Mouse (Mus musculus): ENCODE results near the gene Myadm. TPM values are rescaled to one million over a fixed set of nuclear protein-coding genes. Genes with fewer than 3 reads are reported as not detected.
A peak's percentile ranks its signal among the peaks of the same experiment; 100 is the strongest.
"Not testable (repeated sequence)": the region's sequence is repeated elsewhere in the genome, so short reads cannot be mapped to it uniquely, and the experiment has no call there.

Myadm gene
- total RNA-seq (2015) (12.8 and 13.8 TPM in 2 replicates), total RNA-seq (2017) (3.2 and 3.7 TPM in 2 replicates)

DNA sequence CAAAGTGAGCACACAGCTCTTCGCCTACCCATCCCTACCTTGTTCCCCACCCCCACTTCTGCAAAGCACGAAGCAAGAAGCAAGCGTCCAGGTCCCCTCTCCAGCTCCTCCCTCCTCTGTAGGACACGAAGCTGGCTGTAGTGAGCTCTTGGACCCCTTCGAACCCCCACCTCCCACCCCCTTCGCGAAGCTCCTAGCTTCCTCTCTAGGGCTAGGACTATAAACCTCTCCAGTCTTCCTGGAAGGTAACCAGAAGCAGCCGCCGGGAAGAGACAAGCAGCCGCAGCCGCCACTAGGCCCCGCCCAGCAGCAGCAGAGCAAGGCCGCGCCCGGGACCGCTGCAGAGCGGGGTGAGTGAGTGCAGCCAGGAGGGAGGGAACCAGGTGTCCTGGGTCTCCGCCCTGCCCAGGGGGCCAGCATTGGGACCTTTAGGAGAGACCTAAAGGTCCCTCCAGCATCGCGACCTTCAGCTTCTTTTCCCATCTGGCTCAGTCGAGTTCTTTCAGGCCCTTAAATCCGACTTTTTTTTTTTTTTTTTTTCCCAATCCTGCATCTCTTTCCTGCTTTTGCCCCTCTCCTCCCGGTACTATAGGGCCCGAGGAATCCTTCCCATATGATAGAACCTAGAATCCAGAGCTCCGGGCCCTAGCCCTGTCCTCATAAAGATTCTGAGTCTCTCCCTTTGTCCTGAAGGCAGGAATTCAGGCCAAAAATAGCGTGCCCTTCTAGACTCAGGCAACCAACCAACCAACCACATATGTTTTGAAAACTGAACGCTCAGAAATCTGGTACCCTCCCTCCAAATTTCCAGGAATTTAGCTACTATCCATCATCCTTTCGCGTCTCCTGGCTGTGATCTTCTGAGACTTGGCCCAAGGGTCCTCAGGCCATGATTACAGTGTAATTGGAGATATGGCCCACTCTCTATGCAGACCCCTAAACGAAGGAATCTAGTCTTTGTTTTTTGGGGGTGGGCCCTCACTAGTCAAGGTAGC, at the start of gene Myadm, which contains the start of gene Prkcg:
Gene Myadm, plus strand, starts transcription at position 105 of the 995 bp plus-strand sequence.
Gene Prkcg, plus strand, starts transcription at position 204 of the 995 bp plus-strand sequence.
- peak; percentile 63 for ATAC-seq (replicated peaks; ENCODE audit: poor library complexity)

DNA sequence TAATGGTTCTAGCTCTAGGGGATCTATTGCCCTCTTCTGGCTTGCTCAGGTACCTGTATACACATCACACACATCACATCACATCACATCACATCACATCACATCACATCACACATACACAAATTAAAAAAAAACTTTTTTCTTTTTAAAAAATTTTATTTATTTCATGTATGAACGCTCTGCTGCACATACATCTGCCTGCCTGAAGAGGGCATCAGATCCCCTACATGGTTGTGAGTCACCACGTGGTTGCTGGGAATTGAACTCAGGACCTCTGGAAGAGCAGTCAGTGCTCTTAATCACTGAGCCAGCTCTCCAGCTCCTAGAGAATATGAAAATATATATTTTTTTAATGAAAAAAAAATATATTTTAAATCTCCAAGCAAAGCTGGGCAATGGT, 49.7 kb upstream of the Myadm start:
- no peak for ATAC-seq (replicated peaks; ENCODE audit: poor library complexity)

DNA sequence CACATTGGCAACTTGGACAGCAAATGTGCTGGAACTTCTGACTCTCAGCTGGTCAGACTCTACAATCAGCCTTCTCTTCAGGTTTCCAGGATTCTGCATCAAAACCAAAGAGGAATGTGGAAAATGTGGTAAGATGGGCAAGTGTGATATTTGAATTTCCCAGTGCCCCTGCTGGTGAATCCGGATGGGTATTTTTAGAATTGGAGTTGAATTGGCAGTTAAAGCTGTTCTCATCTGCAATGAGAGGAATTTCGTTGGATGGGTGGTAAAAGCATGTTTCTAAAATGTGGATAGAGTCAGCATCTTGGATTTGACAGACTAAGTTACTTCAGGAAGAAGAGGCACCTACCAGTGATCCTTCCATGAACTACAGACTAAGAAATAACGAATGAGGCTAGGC, 28.2 kb upstream of the Myadm start:
- no peak for ATAC-seq (replicated peaks; ENCODE audit: poor library complexity)

DNA sequence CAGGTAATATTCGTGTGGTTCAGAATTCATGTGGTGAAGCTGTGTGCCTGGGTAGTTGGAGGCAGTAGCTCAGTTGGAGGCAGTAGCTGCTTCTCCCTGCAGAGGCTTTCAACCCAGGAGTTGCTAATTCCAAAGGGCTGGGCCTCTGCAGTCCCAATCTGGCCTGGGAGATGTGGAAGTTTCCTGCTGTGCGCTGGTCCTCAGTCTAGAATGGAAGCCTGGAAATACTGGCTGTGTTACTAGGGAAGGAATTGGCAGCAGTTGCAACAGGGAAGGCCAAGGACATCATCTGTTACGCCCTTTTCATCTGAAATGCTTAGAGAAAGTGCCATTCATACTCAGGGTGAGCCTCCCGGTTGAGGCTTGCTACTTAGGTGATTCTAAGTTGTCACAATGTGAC, 27.4 kb upstream of the Myadm start:
- no peak for ATAC-seq (replicated peaks; ENCODE audit: poor library complexity)

DNA sequence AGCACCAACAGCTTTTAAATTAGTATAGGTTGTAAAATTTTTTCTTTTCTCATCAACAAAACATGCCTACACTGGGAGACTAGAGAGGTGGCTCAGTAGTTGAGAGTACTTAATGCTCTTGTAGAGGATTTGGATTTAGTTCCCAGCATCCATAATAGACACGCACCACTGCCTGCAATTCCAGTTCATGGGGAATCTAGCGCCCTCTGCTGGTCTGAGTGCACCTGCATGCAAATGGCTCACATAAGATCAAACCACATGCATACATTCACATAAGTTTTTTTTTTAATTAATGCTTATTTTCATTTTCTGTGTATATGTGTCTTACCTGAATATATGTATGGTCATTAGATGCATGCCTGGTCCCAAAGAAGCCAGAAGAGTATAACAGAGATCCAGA, 26.1 kb upstream of the Myadm start:
- ATAC-seq (replicated peaks; ENCODE audit: poor library complexity), result peak; percentile 72

DNA sequence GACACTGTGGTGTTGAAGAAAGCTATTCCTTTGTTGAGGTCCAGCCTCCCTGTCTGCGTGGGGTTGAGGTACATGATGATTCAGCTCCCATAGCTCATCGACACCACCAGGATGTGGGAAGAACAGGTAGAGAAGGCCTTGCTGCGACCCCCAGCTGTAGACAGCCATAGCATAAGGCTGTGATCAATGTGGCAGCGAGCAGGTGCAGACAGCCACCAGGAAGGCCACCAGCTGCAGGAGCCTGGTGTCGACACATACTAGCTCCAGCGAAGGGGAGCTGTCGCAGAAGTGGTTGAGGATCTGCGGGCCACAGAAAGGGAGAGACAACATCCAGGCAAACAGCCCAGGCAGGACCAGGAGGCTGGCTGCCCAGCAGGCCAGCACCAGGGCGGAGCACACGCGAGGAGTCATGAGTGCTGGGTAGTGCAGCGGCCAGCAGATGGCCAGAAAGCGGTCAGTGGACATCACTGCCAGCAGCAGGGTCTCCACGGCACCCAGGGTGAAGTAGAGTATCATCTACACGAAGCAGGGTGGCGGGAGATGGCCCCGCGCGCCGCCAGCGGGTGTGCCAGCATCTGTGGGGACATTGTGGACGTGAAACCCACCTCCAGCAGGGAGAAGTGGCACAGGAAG, 24.4 kb upstream of the Myadm start:
- ATAC-seq (replicated peaks; ENCODE audit: poor library complexity), result peak; percentile 26; the same call in 1 of the 2 replicates

DNA sequence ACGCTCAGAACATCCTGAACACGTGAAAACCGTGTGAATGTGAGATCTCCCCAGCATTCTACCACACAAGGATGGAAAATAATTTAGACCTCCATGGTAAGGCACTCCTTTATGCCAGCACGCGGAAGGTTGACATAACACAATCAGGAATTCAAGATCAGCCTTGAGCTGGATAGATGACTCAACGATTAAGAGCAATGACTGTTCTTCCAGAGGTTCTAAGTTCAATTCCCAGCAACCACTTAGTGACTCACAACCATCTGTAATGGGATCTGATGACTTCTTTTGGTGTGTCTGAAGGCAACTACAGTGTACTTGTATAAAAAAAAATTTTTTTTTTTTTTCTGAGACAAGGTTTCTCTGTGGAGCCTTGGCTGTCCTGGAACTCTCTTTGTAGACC, 23.6 kb upstream of the Myadm start:
- no peak for ATAC-seq (replicated peaks; ENCODE audit: poor library complexity)

DNA sequence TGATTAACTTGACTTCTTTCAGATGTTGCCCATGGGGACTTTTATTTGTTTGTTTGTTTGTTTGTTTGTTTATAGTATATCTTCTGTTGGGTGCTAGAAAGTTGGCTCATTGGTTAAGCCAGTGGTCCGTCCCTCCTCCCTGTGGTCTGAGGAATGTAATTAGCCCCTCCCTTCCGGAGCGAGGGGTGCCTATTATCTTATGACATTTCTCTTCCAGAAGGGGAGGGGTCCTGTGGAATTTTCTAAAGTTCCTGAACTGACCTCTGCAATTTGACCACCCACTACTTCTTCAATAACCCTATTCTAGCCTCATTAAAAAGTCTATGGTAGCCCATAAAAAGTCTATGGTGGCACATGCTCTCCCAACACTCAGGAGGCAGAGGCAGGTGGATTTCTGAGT, 21.6 kb upstream of the Myadm start:
- ATAC-seq (replicated peaks; ENCODE audit: poor library complexity), result no peak

DNA sequence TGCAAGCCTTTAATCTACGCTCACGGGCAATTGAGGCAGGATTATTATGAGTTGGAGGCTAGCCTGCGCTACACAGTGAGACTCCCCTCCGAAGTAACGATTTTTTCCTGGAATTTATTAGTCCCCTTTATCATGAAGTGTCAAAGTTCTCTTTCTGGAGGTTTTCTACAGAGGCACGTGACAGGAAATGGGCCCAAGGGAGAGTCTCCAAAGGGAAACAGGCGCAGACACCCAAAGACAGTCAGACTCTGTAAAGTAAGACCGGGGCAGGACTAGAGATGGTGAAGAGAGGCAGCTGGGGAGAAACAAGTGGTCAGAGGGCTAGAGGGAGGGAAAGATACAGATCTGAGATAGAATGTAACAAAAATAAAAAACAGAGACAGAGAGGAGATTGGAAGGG, 21.0 kb upstream of the Myadm start:
- no peak for ATAC-seq (replicated peaks; ENCODE audit: poor library complexity)

DNA sequence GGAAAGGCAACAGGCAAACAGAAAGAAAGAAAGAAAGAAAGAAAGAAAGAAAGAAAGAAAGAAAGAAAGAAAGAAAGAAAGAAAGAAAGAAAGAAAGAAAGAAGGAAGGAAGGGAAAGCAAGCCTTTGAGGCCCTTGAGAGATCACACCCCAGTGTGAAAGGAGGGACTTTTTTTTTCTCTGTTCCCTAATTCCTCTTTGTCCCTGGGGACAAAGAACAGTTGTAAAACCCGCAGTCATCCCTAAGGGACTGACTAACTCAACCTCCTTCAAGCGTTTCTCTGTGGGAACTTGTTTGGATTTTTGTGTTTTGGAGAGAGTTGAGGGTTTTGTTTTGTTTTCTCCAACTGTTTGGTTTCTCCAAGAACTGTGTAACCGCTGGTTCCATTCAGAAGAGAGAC, 20.6 kb upstream of the Myadm start:
- ATAC-seq (replicated peaks; ENCODE audit: poor library complexity), result no peak

DNA sequence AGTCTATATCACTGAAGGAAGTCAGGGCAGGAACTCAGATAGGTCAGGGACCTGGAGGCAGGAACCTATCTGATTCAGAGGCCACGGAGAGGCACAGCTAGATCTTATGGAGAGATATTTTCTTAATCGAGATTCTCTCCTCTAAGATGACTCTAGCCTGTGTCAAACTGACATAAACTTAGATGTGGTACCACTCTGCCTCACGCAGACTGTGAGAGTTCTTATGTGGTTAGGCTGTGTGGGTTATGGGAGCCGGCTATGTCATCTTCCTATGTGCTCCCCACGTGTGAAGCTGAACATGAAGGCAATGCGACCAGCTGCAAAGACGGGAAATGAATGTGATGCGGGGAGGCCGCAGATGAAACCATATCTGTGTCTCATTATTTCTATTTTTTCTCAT, 16.7 kb upstream of the Myadm start:
- ATAC-seq (replicated peaks; ENCODE audit: poor library complexity), result no peak

DNA sequence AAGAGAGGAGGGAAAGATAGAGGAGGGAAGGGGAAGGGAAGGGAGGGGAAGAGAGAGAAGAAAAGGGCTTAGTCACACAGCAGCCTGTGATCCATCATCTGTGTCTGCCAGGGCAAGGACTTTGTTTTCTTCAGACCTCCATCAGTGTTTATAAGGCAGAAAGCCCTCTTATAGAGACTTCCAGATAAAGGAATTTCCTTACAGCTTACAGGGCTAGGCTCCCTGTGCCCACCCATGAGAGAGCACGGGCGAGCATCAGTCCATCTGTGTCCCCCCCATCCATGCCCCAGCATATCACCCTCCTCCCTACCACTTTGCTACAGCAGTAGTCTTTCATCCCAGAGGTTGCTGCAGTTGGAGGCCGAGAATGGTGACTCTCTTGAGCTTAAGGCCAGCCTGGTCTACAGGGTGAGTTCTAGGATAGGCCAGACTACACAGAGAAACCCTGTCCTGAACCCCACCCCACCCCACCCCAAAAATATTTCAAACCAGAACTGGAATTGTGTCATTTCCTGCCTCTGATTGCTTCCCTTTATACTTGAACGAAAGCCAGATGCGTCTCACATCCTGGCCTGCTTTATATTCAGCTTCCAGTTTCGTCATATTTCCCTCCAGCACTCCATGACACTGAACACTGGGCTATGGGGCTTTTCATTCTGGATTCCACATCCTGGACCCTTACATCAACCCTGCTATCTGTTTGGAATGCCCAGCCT, 13.3 kb upstream of the Myadm start:
- ATAC-seq (replicated peaks; ENCODE audit: poor library complexity), result peak; percentile 87

DNA sequence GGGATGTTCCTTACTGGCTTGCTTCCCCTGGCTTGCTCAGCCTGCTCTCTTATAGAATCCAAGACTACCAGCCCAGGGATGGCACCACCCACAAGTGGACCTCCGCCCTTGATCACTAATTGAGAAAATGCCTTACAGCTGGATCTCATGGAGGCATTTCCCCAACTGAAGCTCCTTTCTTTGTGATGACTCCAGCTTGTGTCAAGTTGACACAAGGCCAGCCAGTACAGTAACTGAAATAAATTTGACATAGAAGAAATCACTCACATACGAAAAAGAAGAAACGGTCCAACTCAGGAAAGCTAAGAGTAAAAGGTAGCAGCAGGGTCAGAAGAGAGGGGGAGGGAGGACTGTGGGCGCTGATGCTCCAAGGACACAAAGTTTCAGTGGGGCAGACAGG, 12.1 kb upstream of the Myadm start:
- ATAC-seq (replicated peaks; ENCODE audit: poor library complexity), result not testable (repeated sequence)

DNA sequence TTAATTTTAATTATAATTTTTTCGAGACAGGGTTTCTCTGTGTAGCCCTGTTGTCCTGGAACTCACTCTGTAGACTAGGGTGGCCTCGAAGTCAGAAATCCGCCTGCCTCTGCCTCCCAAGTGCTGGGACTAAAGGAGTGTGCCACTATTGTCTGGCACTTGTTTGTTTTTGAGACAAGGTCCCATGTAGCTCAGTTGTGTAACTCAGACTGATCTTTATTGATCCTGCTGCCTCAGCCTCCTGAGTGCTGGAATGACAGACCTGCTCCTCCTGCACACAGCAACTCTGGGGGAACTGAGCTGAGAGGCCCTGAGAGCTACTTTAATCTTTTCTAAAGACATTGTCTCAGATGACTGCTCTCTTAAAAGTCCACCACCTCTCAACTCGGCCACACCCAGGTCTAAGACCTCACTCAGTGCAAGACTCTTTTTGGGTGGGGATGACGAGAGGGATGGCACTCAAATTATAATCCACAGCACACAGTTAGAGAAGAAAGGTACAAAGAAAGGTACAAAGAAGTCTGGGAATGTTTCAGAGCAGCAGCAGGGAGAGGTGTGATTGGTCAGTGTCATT, 8.7 kb upstream of the Myadm start:
- ATAC-seq (replicated peaks; ENCODE audit: poor library complexity), result no peak

DNA sequence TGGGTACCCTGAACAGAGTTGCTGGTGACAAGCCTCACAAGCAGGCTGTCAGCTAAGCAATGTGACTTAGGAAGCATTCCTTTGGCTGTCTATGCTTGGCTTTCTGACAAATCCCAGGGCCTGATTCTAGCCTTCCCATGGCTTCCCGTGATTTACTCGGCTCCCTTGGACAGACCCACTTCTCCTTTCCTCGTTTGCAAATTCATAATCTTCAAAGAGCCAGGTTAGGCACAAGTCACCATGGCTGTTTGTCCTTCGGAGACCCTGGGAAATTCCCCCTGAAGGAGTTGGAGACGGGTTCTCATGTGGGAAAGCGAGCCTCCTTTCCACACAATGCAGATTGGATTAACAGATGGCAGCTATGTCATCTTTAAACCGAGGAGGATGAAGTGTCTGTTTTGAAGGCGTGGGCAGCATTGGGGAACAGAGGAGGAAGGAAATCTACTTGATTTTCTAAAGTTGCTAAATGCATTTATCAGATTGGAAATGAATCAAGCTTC, 8.2 kb upstream of the Myadm start:
- 0 out of 2 replicates have a peak, but pooled peaks have one; percentile 23 for ATAC-seq (replicated peaks; ENCODE audit: poor library complexity)

DNA sequence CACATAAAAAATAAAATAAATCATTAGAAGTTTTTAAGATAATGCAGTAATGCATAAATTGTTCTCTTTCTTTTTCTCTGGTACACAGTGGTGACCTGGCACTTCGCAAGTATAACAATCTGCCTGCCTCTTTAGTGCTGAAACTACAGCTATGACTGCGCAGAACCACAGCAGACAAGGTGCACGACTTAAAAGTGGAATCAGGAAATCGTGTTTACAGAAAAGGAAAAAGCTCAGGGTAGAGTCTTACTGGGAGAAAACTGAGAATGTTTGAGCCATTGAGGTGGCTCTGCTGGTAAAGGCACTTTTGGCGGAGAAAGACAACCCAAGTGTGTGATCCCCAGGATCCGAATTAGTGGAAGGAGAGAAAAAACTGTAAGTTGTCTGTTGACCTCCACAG, 7.1 kb upstream of the Myadm start:
- no peak for ATAC-seq (replicated peaks; ENCODE audit: poor library complexity)

DNA sequence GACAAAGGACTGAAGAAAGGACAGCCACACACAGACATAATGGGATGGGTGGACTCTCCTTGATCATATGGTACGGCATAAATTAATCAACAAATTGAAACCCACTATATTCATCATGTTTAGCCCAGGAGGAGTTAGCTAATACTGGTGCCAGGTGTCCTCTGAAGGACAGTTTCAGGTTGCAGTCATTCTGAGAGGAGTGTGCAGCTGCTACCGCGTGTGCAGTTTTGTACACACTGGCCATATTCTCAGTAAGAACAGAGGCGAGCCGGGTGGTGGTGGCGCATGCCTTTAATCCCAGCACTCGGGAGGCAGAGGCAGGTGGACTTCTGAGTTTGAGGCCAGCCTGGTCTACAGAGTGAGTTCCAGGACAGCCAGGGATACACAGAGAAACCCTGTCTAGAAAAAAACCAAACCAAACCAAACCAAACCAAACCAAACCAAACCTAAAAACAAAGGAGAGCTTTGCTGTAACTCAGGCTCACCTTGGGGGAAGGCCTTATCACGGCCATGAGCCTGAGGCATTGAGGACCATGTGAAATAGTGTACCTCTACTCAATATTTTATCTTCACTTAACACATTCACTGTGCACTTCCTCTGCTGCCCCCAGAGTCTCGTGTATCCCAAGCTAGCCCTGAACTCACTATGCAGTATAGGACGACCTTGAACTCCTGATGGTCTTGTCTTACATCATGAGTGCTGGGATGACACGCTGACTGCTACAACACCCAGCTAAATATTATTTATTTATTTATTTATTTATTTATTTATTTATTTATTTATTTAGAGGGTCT, 5.6 kb upstream of the Myadm start:
- ATAC-seq (replicated peaks; ENCODE audit: poor library complexity), result 0 out of 2 replicates have a peak, but pooled peaks have one; percentile 10

DNA sequence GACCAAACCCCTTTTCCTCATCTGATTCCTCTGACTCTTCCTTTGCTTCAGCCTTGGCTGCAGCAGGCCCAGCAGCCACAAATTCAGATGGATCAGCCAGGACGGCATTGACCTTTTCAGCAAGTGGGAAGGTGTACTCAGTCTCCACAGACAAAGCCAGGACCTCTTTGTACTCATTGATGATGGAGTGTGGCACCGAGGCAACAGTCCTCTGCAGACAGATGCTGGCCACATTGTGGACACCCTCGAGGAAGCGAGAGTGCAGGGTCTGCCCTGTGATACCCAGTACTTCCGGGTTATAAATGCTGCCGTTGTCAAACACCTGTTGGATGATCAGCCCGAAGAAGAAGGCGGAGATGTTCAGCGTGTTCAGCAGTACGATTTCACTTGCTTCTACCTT, 4.3 kb upstream of the Myadm start:
- ATAC-seq (replicated peaks; ENCODE audit: poor library complexity), result no peak

DNA sequence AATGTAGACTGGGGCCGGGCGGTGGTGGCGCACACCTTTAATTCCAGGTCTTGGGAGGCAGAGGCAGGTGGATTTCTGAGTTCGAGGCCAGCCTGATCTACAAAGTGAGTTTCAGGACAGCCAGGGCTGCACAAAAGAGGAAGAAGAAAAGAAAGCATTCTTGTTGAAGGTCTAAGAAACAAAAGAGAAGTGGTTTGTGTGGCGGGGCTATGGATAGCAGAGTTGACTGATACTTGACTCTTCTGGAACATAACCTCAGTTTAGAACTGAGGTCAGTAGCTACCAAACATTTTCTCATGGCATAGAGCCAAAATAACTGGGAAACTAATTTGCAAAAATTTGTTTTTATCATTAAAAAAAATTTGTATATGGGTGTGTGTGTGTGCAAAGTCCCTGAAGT, 2.8 kb upstream of the Myadm start:
- peak; percentile 45 for ATAC-seq (replicated peaks; ENCODE audit: poor library complexity)

DNA sequence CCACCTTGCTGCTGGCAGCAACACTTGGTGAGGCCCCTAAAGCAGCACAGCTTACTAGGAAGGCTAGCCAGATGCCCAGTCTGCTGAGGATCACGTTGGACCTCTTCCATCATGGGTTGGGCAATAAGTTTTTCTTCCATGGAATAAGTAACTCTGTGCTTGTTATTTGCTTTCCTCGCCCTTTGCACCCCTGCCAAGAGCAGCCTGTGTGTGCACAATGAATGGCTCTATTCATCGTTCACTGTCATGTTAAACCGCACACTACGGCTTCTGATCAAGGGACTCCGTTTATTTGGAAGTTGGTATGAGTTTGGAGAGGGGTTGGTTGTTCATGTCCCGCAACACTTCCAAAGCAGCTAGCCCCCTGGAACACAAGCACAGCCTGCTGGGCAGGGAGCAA, 1.7 kb upstream of the Myadm start:
- no peak for ATAC-seq (replicated peaks; ENCODE audit: poor library complexity)
